Mouse (Mus musculus) cerebellum, adult 18-20 months (tissue): ENCODE data around the gene Zfp276.
"Not testable (repeated sequence)": the region's sequence is repeated elsewhere in the genome, so short reads cannot be mapped to it uniquely, and the experiment has no call there.

Source experiments
- DNase-seq, 2 experiments: peaks; one replicate each; pipeline ENCODE4 v3.0.0; 2021

The Zfp276 gene

GRCm38 (mm10) chr8:123245543-123245942, 8.5 kb upstream of the Zfp276 start:
- DNase-seq: no peak

- no peak for DNase-seq
Measured at GRCm38 (mm10) chr8:123247748-123248147, 6.2 kb upstream of the Zfp276 start.

GRCm38 (mm10) chr8:123248596-123248995, 5.4 kb upstream of the Zfp276 start:
- no peak for DNase-seq

GRCm38 (mm10) chr8:123250940-123251339, 3.1 kb upstream of the Zfp276 start:
- DNase-seq: no peak

GRCm38 (mm10) chr8:123252925-123253324, 1.1 kb upstream of the Zfp276 start:
- DNase-seq: no peak

- DNase-seq: no peak
Measured at GRCm38 (mm10) chr8:123253451-123254098, 420 bp upstream of the Zfp276 start.

GRCm38 (mm10) chr8:123255170-123255569, 1.2 kb downstream of the Zfp276 start:
- DNase-seq: no peak

- DNase-seq: peak in 1 of 2 experiments; percentile 13
Measured at GRCm38 (mm10) chr8:123257114-123257513, 3.1 kb downstream of the Zfp276 start.

- not testable (repeated sequence) for DNase-seq
Measured at GRCm38 (mm10) chr8:123257593-123257992, 3.6 kb downstream of the Zfp276 start.

- DNase-seq: no peak
Measured at GRCm38 (mm10) chr8:123267926-123268656, 14.1 kb downstream of the Zfp276 start.

- DNase-seq: no peak
Measured at GRCm38 (mm10) chr8:123271147-123271546, 17.2 kb downstream of the Zfp276 start.

GRCm38 (mm10) chr8:123271901-123272300, 17.9 kb downstream of the Zfp276 start:
- no peak for DNase-seq

GRCm38 (mm10) chr8:123274447-123274846, 20.5 kb downstream of the Zfp276 start:
- DNase-seq: no peak

- no peak for DNase-seq
Measured at GRCm38 (mm10) chr8:123275096-123275495, 21.1 kb downstream of the Zfp276 start.

GRCm38 (mm10) chr8:123278445-123278844, 24.4 kb downstream of the Zfp276 start:
- DNase-seq: no peak

GRCm38 (mm10) chr8:123279828-123280227, 25.8 kb downstream of the Zfp276 start:
- no peak for DNase-seq

- DNase-seq: no peak
Measured at GRCm38 (mm10) chr8:123280302-123281094, 26.5 kb downstream of the Zfp276 start.

GRCm38 (mm10) chr8:123282994-123283393, 29.0 kb downstream of the Zfp276 start:
- DNase-seq: not testable (repeated sequence)

GRCm38 (mm10) chr8:123283991-123284390, 30.0 kb downstream of the Zfp276 start:
- DNase-seq: no peak

- DNase-seq: no peak
Measured at GRCm38 (mm10) chr8:123284493-123284892, 30.5 kb downstream of the Zfp276 start.

GRCm38 (mm10) chr8:123287362-123287761, 33.4 kb downstream of the Zfp276 start:
- DNase-seq: no peak

- DNase-seq: peak; percentile 21 to 44
Measured at GRCm38 (mm10) chr8:123290166-123290565, 36.2 kb downstream of the Zfp276 start.

GRCm38 (mm10) chr8:123290679-123291078, 36.7 kb downstream of the Zfp276 start:
- DNase-seq: no peak

- DNase-seq: no peak
Measured at GRCm38 (mm10) chr8:123291716-123292115, 37.7 kb downstream of the Zfp276 start.
